Comparison of ENCODE assay signal across 8 mouse cellular contexts in genomic region chr17:87446767-87447611, GRCm38 (mm10). TPM values are rescaled to one million over a fixed set of nuclear protein-coding genes. Genes with fewer than 3 reads are reported as not detected.
DNase-seq lines count a peak whose midpoint lies in the region; ATAC-seq and TF ChIP-seq lines count a peak whose summit lies in the region.

Gene Calm2, minus strand, starts transcription at chr17:87446935.

- peak within 1 kb of the TSS; percentile 99 for H3K27ac ChIP-seq in gastrocnemius, adult 2 months
- peak within 1 kb of the TSS; percentile 99 for H3K27ac ChIP-seq in hindbrain, postnatal 0 days
- peak within 1 kb of the TSS; percentile 100 for H3K27ac ChIP-seq in left cerebral cortex, adult 2 months

- H3K27me3 ChIP-seq in hindbrain, postnatal 0 days (ENCODE audit: insufficient read depth, low read length) = no peaks in the 10 kb centered on the region

- H3K4me2 ChIP-seq in hindbrain, postnatal 0 days (ENCODE audit: low read depth, low read length) = peak within 1 kb of the TSS; percentile 80

- TF ChIP-seq CTCF in gastrocnemius, adult 2 months (IDR thresholded peaks at IDR 0.05) = peak; percentile 28
- peak; percentile 54 for TF ChIP-seq CTCF in hindbrain, postnatal 0 days (IDR thresholded peaks at IDR 0.05; ENCODE audit: low read depth)
- peak; percentile 10 for TF ChIP-seq CTCF in left cerebral cortex, adult 2 months (IDR thresholded peaks at IDR 0.05)

- H3K4me1 ChIP-seq in hindbrain, postnatal 0 days (ENCODE audit: insufficient read depth, low read length) = peaks cover 21% of the 10 kb centered on the region

- no peaks in the 10 kb centered on the region for H3K9me3 ChIP-seq in hindbrain, postnatal 0 days (ENCODE audit: low read length)

- H3K4me3 ChIP-seq in gastrocnemius, adult 2 months = peak within 1 kb of the TSS; percentile 78
- peak within 1 kb of the TSS; percentile 96 for H3K4me3 ChIP-seq in hindbrain, postnatal 0 days (ENCODE audit: low read length)
- peak within 1 kb of the TSS; percentile 88 for H3K4me3 ChIP-seq in left cerebral cortex, adult 2 months

- peak; percentile 98 for DNase-seq in ZHBTc4 (ENCODE audit: low read depth, low spot score)
- DNase-seq in gastrocnemius, adult 2 months = peak; percentile 99
- DNase-seq in hindbrain, postnatal 0 days (ENCODE audit: low spot score) = peak; percentile 99
- peak; percentile 96 to 98 for DNase-seq in left cerebral cortex, adult 2 months (ENCODE audit: extremely low spot score in 1 of 2, low spot score in 2 of 2)
- DNase-seq in right cerebral cortex, adult 2 months (ENCODE audit: low spot score in 2 of 2) = peak; percentile 98 to 99
- DNase-seq in urinary bladder, postnatal 14 days (ENCODE audit: low spot score) = peak; percentile 98

- peak within 1 kb of the TSS; percentile 97 for H3K9ac ChIP-seq in hindbrain, postnatal 0 days (replicated peaks; ENCODE audit: low read length)

- WGBS in hindbrain, postnatal 0 days = under 1% methylated on average over 68 of the region's 69 CpGs

- intact Hi-C loops in gastrocnemius, adult 2 months (cut with DNase I) = loop anchor here (1.0 to 5.0 kb wide), 5 partner anchors 70 to 132 kb away; no protein-coding TSS in a partner anchor
- intact Hi-C loops in left cerebral cortex, adult 2 months (cut with DNase I) = loop anchor here (1.0 to 10.0 kb wide), 9 partner anchors 27 to 340 kb away; partner anchors contain the start of genes Msh2 and Socs5

- no peaks in the 10 kb centered on the region for H3K36me3 ChIP-seq in hindbrain, postnatal 0 days (ENCODE audit: insufficient read depth, low read length)

- ATAC-seq in common myeloid progenitor, adult 5-6 weeks (replicated peaks; ENCODE audit: low read depth, poor library complexity, severe bottlenecking) = peak; percentile 82
- peak; percentile 94 for ATAC-seq in hindbrain, postnatal 0 days
- ATAC-seq in megakaryocyte, adult 5-6 weeks (ENCODE audit: poor library complexity, severe bottlenecking) = peak; percentile 82

RNA-seq across cellular contexts. Expression of gene Calm2, which starts in this region (rescaled TPM):
- total RNA-seq in common myeloid progenitor, adult 5-6 weeks (2017) = 1,176 and 1,253 TPM in 2 replicates
- total RNA-seq in gastrocnemius, adult 2 months (2021) = 100 to 1,000 TPM; 181 to 192 TPM
- 841 and 932 TPM in 2 replicates for total RNA-seq in hindbrain, postnatal 0 days (2014; rRNA removed)
- 3,128 and 3,189 TPM in 2 replicates for polyA plus RNA-seq in hindbrain, postnatal 0 days (2015; fragmentation: Nextera tagmentation; extraction: Ambion mirVana)
- total RNA-seq in left cerebral cortex, adult 2 months (2021) = 1,000 to 10,000 TPM; 2,083 to 2,187 TPM
- 594 and 654 TPM in 2 replicates for total RNA-seq in megakaryocyte, adult 5-6 weeks (2015)
- total RNA-seq in megakaryocyte, adult 5-6 weeks (2017) = 1,417 and 1,603 TPM in 2 replicates

Comparison
In these comparisons a context has a peak if more than half of its experiments do, and no peak if none do; other contexts are left out.
1. Peak in every context shown above with its lines: DNase-seq, ATAC-seq, H3K4me3 ChIP-seq and H3K27ac ChIP-seq.